Mouse (Mus musculus): ENCODE data around the gene Ank3. TPM values are rescaled to one million over a fixed set of nuclear protein-coding genes. Genes with fewer than 3 reads are reported as not detected.

Gene Ank3
- polyA plus RNA-seq, 1 experiment from 2014 or later: 22.5 TPM

- Histone ChIP-seq H3K27me3 (replicated peaks; ENCODE audit: control insufficient read depth, insufficient read depth, low read length) (no peaks in the 10 kb centered on the region), H3K9ac (ENCODE audit: low read depth, low read length) (no peak overlapping the region), H3K4me2 (ENCODE audit: low read depth, low read length) (no peak overlapping the region), H3K36me3 (ENCODE audit: control insufficient read depth, insufficient read depth, low read length) (no peaks in the 10 kb centered on the region), H3K27ac (replicated peaks; ENCODE audit: low read depth, low read length) (0 out of 2 replicates have a peak overlapping the region, but pooled peaks have one; percentile 15), H3K4me3 (ENCODE audit: low read depth, low read length) (no peak overlapping the region), H3K4me1 (ENCODE audit: control insufficient read depth, insufficient read depth, low read length) (peaks cover 22% of the 10 kb centered on the region), H3K9me3 (ENCODE audit: control insufficient read depth, low read length) (no peaks in the 10 kb centered on the region)
- WGBS: 54% methylated on average over 12 of the region's 12 CpGs
- ATAC-seq (ENCODE audit: low read depth) (no peak), DNase-seq (ENCODE audit: low spot score) (no peak)
Observed at GRCm38 (mm10) chr10:69579585-69579984, 181.0 kb downstream of the Ank3 start.

GRCm38 (mm10) chr10:69581525-69581924 is 183.0 kb downstream of the Ank3 start:
- Histone ChIP-seq H3K36me3 (ENCODE audit: control insufficient read depth, insufficient read depth, low read length) (no peaks in the 10 kb centered on the region), H3K4me2 (ENCODE audit: low read depth, low read length) (no peak overlapping the region), H3K9ac (ENCODE audit: low read depth, low read length) (no peak overlapping the region), H3K4me1 (ENCODE audit: control insufficient read depth, insufficient read depth, low read length) (peaks cover 25% of the 10 kb centered on the region), H3K4me3 (ENCODE audit: low read depth, low read length) (no peak overlapping the region), H3K27ac (replicated peaks; ENCODE audit: low read depth, low read length) (no peak overlapping the region), H3K27me3 (replicated peaks; ENCODE audit: control insufficient read depth, insufficient read depth, low read length) (no peaks in the 10 kb centered on the region), H3K9me3 (ENCODE audit: control insufficient read depth, low read length) (no peaks in the 10 kb centered on the region)
- 100% methylated on average over 2 of the region's 2 CpGs for WGBS
- ATAC-seq (ENCODE audit: low read depth) (no peak), DNase-seq (ENCODE audit: low spot score) (no peak)

GRCm38 (mm10) chr10:69583874-69584481 is 185.4 kb downstream of the Ank3 start:
- WGBS: 18% methylated on average over 11 of the region's 11 CpGs
- Histone ChIP-seq H3K27me3 (replicated peaks; ENCODE audit: control insufficient read depth, insufficient read depth, low read length) (no peaks in the 10 kb centered on the region), H3K4me3 (ENCODE audit: low read depth, low read length) (no peak overlapping the region), H3K9ac (ENCODE audit: low read depth, low read length) (no peak overlapping the region), H3K4me1 (ENCODE audit: control insufficient read depth, insufficient read depth, low read length) (peaks cover 19% of the 10 kb centered on the region; the same call in 1 of the 2 replicates), H3K36me3 (ENCODE audit: control insufficient read depth, insufficient read depth, low read length) (no peaks in the 10 kb centered on the region), H3K9me3 (ENCODE audit: control insufficient read depth, low read length) (no peaks in the 10 kb centered on the region), H3K4me2 (ENCODE audit: low read depth, low read length) (0 out of 2 replicates have a peak overlapping the region, but pooled peaks have one; percentile 16), H3K27ac (replicated peaks; ENCODE audit: low read depth, low read length) (peak overlapping the region; percentile 50)
- DNase-seq (ENCODE audit: low spot score) (peak; percentile 94), ATAC-seq (ENCODE audit: low read depth) (peak; percentile 86)

GRCm38 (mm10) chr10:69584566-69584965 is 186.0 kb downstream of the Ank3 start:
- Histone ChIP-seq H3K4me2 (ENCODE audit: low read depth, low read length) (no peak overlapping the region), H3K27ac (replicated peaks; ENCODE audit: low read depth, low read length) (no peak overlapping the region; the same call in 1 of the 2 replicates), H3K27me3 (replicated peaks; ENCODE audit: control insufficient read depth, insufficient read depth, low read length) (no peaks in the 10 kb centered on the region), H3K9me3 (ENCODE audit: control insufficient read depth, low read length) (no peaks in the 10 kb centered on the region), H3K36me3 (ENCODE audit: control insufficient read depth, insufficient read depth, low read length) (no peaks in the 10 kb centered on the region), H3K4me3 (ENCODE audit: low read depth, low read length) (no peak overlapping the region), H3K4me1 (ENCODE audit: control insufficient read depth, insufficient read depth, low read length) (peaks cover 14% of the 10 kb centered on the region; the same call in 1 of the 2 replicates), H3K9ac (ENCODE audit: low read depth, low read length) (no peak overlapping the region)
- 64% methylated on average over 5 of the region's 5 CpGs for WGBS
- ATAC-seq (ENCODE audit: low read depth) (no peak), DNase-seq (ENCODE audit: low spot score) (no peak)

- H3K4me1 ChIP-seq (ENCODE audit: control insufficient read depth, insufficient read depth, low read length): peaks cover 11% of the 10 kb centered on the region; the same call in 1 of the 2 replicates
- H3K27me3 ChIP-seq (replicated peaks; ENCODE audit: control insufficient read depth, insufficient read depth, low read length): no peaks in the 10 kb centered on the region
- no peaks in the 10 kb centered on the region for H3K9me3 ChIP-seq (ENCODE audit: control insufficient read depth, low read length)
- 75% methylated on average over 3 of the region's 3 CpGs for WGBS
- DNase-seq (ENCODE audit: low spot score) (no peak), ATAC-seq (ENCODE audit: low read depth) (no peak)
- no peaks in the 10 kb centered on the region for H3K36me3 ChIP-seq (ENCODE audit: control insufficient read depth, insufficient read depth, low read length)
- H3K9ac ChIP-seq (ENCODE audit: low read depth, low read length): no peak overlapping the region
- H3K4me3 ChIP-seq (ENCODE audit: low read depth, low read length): no peak overlapping the region
- H3K27ac ChIP-seq (replicated peaks; ENCODE audit: low read depth, low read length): no peak overlapping the region
- H3K4me2 ChIP-seq (ENCODE audit: low read depth, low read length): no peak overlapping the region
Observed at GRCm38 (mm10) chr10:69585271-69585670, 186.7 kb downstream of the Ank3 start.

- H3K4me3 ChIP-seq (ENCODE audit: low read depth, low read length): no peak overlapping the region
- H3K27ac ChIP-seq (replicated peaks; ENCODE audit: low read depth, low read length): no peak overlapping the region
- H3K36me3 ChIP-seq (ENCODE audit: control insufficient read depth, insufficient read depth, low read length): peaks cover 5% of the 10 kb centered on the region; the same call in 1 of the 2 replicates
- 0 out of 2 replicates have a peak, but pooled peaks cover 4% of the 10 kb centered on the region for H3K4me1 ChIP-seq (ENCODE audit: control insufficient read depth, insufficient read depth, low read length)
- no peak overlapping the region for H3K4me2 ChIP-seq (ENCODE audit: low read depth, low read length)
- peak; percentile 88 for ATAC-seq (ENCODE audit: low read depth)
- 58% methylated on average over 15 of the region's 15 CpGs for WGBS
- H3K9me3 ChIP-seq (ENCODE audit: control insufficient read depth, low read length): 0 out of 2 replicates have a peak, but pooled peaks cover 7% of the 10 kb centered on the region
- no peak overlapping the region for H3K9ac ChIP-seq (ENCODE audit: low read depth, low read length)
- DNase-seq (ENCODE audit: low spot score): peak; percentile 77
- H3K27me3 ChIP-seq (replicated peaks; ENCODE audit: control insufficient read depth, insufficient read depth, low read length): no peaks in the 10 kb centered on the region
Observed at GRCm38 (mm10) chr10:69594186-69595131, 195.9 kb downstream of the Ank3 start.

GRCm38 (mm10) chr10:69595487-69595886 is 196.9 kb downstream of the Ank3 start:
- Histone ChIP-seq H3K4me3 (ENCODE audit: low read depth, low read length) (no peak overlapping the region), H3K27ac (replicated peaks; ENCODE audit: low read depth, low read length) (no peak overlapping the region)
- ATAC-seq (ENCODE audit: low read depth): no peak

GRCm38 (mm10) chr10:69601471-69601870 is 202.9 kb downstream of the Ank3 start:
- Histone ChIP-seq H3K4me3 (ENCODE audit: low read depth, low read length) (no peak overlapping the region), H3K36me3 (ENCODE audit: control insufficient read depth, insufficient read depth, low read length) (peaks cover 5% of the 10 kb centered on the region; the same call in 1 of the 2 replicates), H3K27ac (replicated peaks; ENCODE audit: low read depth, low read length) (no peak overlapping the region), H3K9me3 (ENCODE audit: control insufficient read depth, low read length) (no peaks in the 10 kb centered on the region), H3K9ac (ENCODE audit: low read depth, low read length) (no peak overlapping the region), H3K4me2 (ENCODE audit: low read depth, low read length) (no peak overlapping the region), H3K4me1 (ENCODE audit: control insufficient read depth, insufficient read depth, low read length) (no peaks in the 10 kb centered on the region), H3K27me3 (replicated peaks; ENCODE audit: control insufficient read depth, insufficient read depth, low read length) (no peaks in the 10 kb centered on the region)
- 87% methylated on average over 3 of the region's 3 CpGs for WGBS
- ATAC-seq (ENCODE audit: low read depth): no peak
- no peak for DNase-seq (ENCODE audit: low spot score)

More at GRCm38 (mm10) chr10:69595487-69595886, 196.9 kb downstream of the Ank3 start:
- WGBS: 87% methylated on average over 5 of the region's 5 CpGs
- H3K4me2 ChIP-seq (ENCODE audit: low read depth, low read length): no peak overlapping the region
- 0 out of 2 replicates have a peak, but pooled peaks cover 4% of the 10 kb centered on the region for H3K4me1 ChIP-seq (ENCODE audit: control insufficient read depth, insufficient read depth, low read length)
- H3K9ac ChIP-seq (ENCODE audit: low read depth, low read length): no peak overlapping the region
- H3K36me3 ChIP-seq (ENCODE audit: control insufficient read depth, insufficient read depth, low read length): peaks cover 5% of the 10 kb centered on the region; the same call in 1 of the 2 replicates
- H3K27me3 ChIP-seq (replicated peaks; ENCODE audit: control insufficient read depth, insufficient read depth, low read length): no peaks in the 10 kb centered on the region
- DNase-seq (ENCODE audit: low spot score): no peak
- H3K9me3 ChIP-seq (ENCODE audit: control insufficient read depth, low read length): 0 out of 2 replicates have a peak, but pooled peaks cover 7% of the 10 kb centered on the region

Data from embryonic facial prominence, embryonic 14.5 days (tissue).